Mouse (Mus musculus) embryo, embryonic 10.5 days (tissue): Measurements from ENCODE around the gene Slc39a9.

ENCODE experiments used
- DNase-seq: peaks from one replicate; pipeline ENCODE4 v3.0.0-alpha.2; 2015; ENCODE audit warnings: low spot score

Gene Slc39a9

GRCm38 (mm10) chr12:80653951-80654658 lies 10.4 kb downstream of the Slc39a9 start:
- no peak for DNase-seq

GRCm38 (mm10) chr12:80654659-80655025 lies 11.0 kb downstream of the Slc39a9 start:
- no peak for DNase-seq

GRCm38 (mm10) chr12:80658661-80659060 lies 15.0 kb downstream of the Slc39a9 start:
- DNase-seq, result no peak

- DNase-seq, result no peak
These were observed 18.6 kb downstream of the Slc39a9 start for GRCm38 (mm10) chr12:80662322-80662721.

- no peak for DNase-seq
These were observed 20.3 kb downstream of the Slc39a9 start for GRCm38 (mm10) chr12:80663935-80664334.

- no peak for DNase-seq
These were observed 24.7 kb downstream of the Slc39a9 start for GRCm38 (mm10) chr12:80668391-80668790.

- DNase-seq, result peak; percentile 77
These were observed 29.5 kb downstream of the Slc39a9 start for GRCm38 (mm10) chr12:80673170-80673569.

GRCm38 (mm10) chr12:80681340-80681739 lies 37.7 kb downstream of the Slc39a9 start:
- peak; percentile 67 for DNase-seq

GRCm38 (mm10) chr12:80683554-80683953 lies 39.9 kb downstream of the Slc39a9 start:
- no peak for DNase-seq

GRCm38 (mm10) chr12:80684316-80684715 lies 40.6 kb downstream of the Slc39a9 start:
- DNase-seq, result no peak

- DNase-seq, result no peak
These were observed 44.1 kb downstream of the Slc39a9 start for GRCm38 (mm10) chr12:80687788-80688211.

- DNase-seq, result peak; percentile 66
These were observed 46.0 kb downstream of the Slc39a9 start for GRCm38 (mm10) chr12:80689696-80690095.

GRCm38 (mm10) chr12:80691671-80692091 lies 48.0 kb downstream of the Slc39a9 start:
- DNase-seq, result peak; percentile 34

GRCm38 (mm10) chr12:80692269-80692972 lies 48.7 kb downstream of the Slc39a9 start, which contains the start of gene Plekhd1:
TSS of gene Plekhd1 (plus strand) at chr12:80692591.
- DNase-seq, result peak; percentile 48

GRCm38 (mm10) chr12:80693700-80694099 lies 50.0 kb downstream of the Slc39a9 start:
- no peak for DNase-seq

GRCm38 (mm10) chr12:80695004-80695403 lies 51.3 kb downstream of the Slc39a9 start:
- DNase-seq, result no peak

- no peak for DNase-seq
These were observed 55.0 kb downstream of the Slc39a9 start for GRCm38 (mm10) chr12:80698526-80699143.

GRCm38 (mm10) chr12:80699144-80699531 lies 55.5 kb downstream of the Slc39a9 start:
- no peak for DNase-seq

- no peak for DNase-seq
These were observed 57.6 kb downstream of the Slc39a9 start for GRCm38 (mm10) chr12:80701332-80701731.

- no peak for DNase-seq
These were observed 62.7 kb downstream of the Slc39a9 start for GRCm38 (mm10) chr12:80706208-80706914.

GRCm38 (mm10) chr12:80706915-80707604 lies 63.4 kb downstream of the Slc39a9 start:
- DNase-seq, result no peak

GRCm38 (mm10) chr12:80715915-80716314 lies 72.2 kb downstream of the Slc39a9 start:
- DNase-seq, result no peak
